Mouse (Mus musculus): ENCODE data around the gene Apc2. TPM values are rescaled to one million over a fixed set of nuclear protein-coding genes. Genes with fewer than 3 reads are reported as not detected.
A peak's percentile ranks its signal among the peaks of the same experiment; 100 is the strongest.

The Apc2 gene
- polyA plus RNA-seq, 1 experiment, result 0.24 TPM

GRCm38 (mm10) chr10:80301256-80302081 is 5.7 kb downstream of the Apc2 start:
- no peak overlapping the region for H3K4me3 ChIP-seq
- H3ac ChIP-seq (ENCODE audit: control insufficient read depth, insufficient read length), result no peak overlapping the region
- no peak overlapping the region for H3K4me2 ChIP-seq (ENCODE audit: low read depth)
- peaks cover 47% of the 10 kb centered on the region for H3K27me3 ChIP-seq (ENCODE audit: control insufficient read depth, insufficient read depth, insufficient read length)
- H3K79me2 ChIP-seq (ENCODE audit: control insufficient read depth, insufficient read depth), result no peaks in the 10 kb centered on the region
- no peaks in the 10 kb centered on the region for H3K36me3 ChIP-seq (ENCODE audit: control insufficient read depth, insufficient read depth)
- TF ChIP-seq E2F4 (IDR thresholded peaks at IDR 0.05; ENCODE audit: insufficient read depth) (no peak), CEBPB (IDR thresholded peaks at IDR 0.05; ENCODE audit: insufficient read depth, poor library complexity, severe bottlenecking) (no peak), POLR2A (IDR thresholded peaks at IDR 0.05; ENCODE audit: insufficient read length, low read depth) (no peak), USF1 (IDR thresholded peaks at IDR 0.05; ENCODE audit: low read depth) (no peak), MYOG (IDR thresholded peaks at IDR 0.05; ENCODE audit: control insufficient read depth in 1 of 3, insufficient read depth in 1 of 3, insufficient read length in 2 of 3, low read depth in 2 of 3) (no peak), REST (IDR thresholded peaks at IDR 0.05; ENCODE audit: insufficient read depth, insufficient read length) (no peak), TCF12 (IDR thresholded peaks at IDR 0.05; ENCODE audit: insufficient read depth, poor library complexity, severe bottlenecking) (no peak), SRF (IDR thresholded peaks at IDR 0.05; ENCODE audit: control insufficient read depth, insufficient read length, low read depth) (no peak), POLR2AphosphoS2 (IDR thresholded peaks at IDR 0.05; ENCODE audit: insufficient read length, low read depth) (no peak), MYOD1 (IDR thresholded peaks at IDR 0.05; ENCODE audit: control insufficient read depth in 1 of 3, insufficient read length in 2 of 3, low read depth in 2 of 3) (no peak), TCF3 (IDR thresholded peaks at IDR 0.05; ENCODE audit: insufficient read length, low read depth) (no peak), MAX (IDR thresholded peaks at IDR 0.05; ENCODE audit: low read depth) (no peak)

DNA sequence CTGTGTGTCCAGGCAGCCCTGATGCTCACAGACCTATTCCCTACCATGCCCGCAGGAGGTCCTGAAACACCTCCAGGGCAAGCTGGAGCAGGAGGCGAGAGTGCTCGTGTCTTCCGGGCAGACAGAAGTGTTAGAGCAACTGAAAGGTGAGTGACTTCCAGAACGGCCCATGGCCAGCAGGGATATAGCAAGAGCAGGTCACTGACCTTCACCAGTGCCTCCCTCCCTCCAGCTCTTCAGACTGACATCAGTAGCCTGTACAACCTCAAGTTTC is 6.2 kb downstream of the Apc2 start:
- H3K36me3 ChIP-seq (ENCODE audit: control insufficient read depth, insufficient read depth), result no peaks in the 10 kb centered on the region
- no peak overlapping the region for H3K4me3 ChIP-seq
- H3K4me2 ChIP-seq (ENCODE audit: low read depth), result peak overlapping the region; percentile 61
- TF ChIP-seq USF1 (IDR thresholded peaks at IDR 0.05; ENCODE audit: low read depth) (no peak), TCF12 (IDR thresholded peaks at IDR 0.05; ENCODE audit: insufficient read depth, poor library complexity, severe bottlenecking) (no peak), MYOD1 (IDR thresholded peaks at IDR 0.05; ENCODE audit: control insufficient read depth in 1 of 3, insufficient read length in 2 of 3, low read depth in 2 of 3) (no peak), POLR2AphosphoS2 (IDR thresholded peaks at IDR 0.05; ENCODE audit: insufficient read length, low read depth) (no peak), MYOG (IDR thresholded peaks at IDR 0.05; ENCODE audit: control insufficient read depth in 1 of 3, insufficient read depth in 1 of 3, insufficient read length in 2 of 3, low read depth in 2 of 3) (no peak), TCF3 (IDR thresholded peaks at IDR 0.05; ENCODE audit: insufficient read length, low read depth) (no peak), POLR2A (IDR thresholded peaks at IDR 0.05; ENCODE audit: insufficient read length, low read depth) (no peak), REST (IDR thresholded peaks at IDR 0.05; ENCODE audit: insufficient read depth, insufficient read length) (no peak), CEBPB (IDR thresholded peaks at IDR 0.05; ENCODE audit: insufficient read depth, poor library complexity, severe bottlenecking) (no peak), SRF (IDR thresholded peaks at IDR 0.05; ENCODE audit: control insufficient read depth, insufficient read length, low read depth) (no peak), E2F4 (IDR thresholded peaks at IDR 0.05; ENCODE audit: insufficient read depth) (no peak), MAX (IDR thresholded peaks at IDR 0.05; ENCODE audit: low read depth) (no peak)
- H3ac ChIP-seq (ENCODE audit: control insufficient read depth, insufficient read length), result no peak overlapping the region
- peaks cover 52% of the 10 kb centered on the region for H3K27me3 ChIP-seq (ENCODE audit: control insufficient read depth, insufficient read depth, insufficient read length)
- H3K79me2 ChIP-seq (ENCODE audit: control insufficient read depth, insufficient read depth), result no peaks in the 10 kb centered on the region

DNA sequence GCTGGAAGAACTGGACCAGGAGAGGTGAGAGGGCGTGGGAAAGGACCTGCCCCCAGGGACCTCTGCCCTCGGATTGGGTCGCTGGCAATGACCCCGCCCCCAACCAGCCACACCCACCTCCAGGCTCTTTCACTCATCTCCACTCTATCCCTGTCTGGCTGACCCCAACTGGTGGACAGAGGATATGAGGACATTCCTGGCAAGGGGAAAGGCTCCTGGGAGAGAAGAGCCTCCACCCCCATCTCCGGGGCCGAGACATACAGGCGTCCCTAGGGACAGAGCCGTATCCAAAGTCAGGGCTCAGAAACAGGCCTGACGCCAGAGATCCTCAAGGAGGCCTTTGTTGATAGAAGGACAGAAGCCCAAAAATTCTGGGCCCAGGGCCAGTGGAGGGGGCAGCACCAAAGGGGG is 6.7 kb downstream of the Apc2 start:
- Histone ChIP-seq H3K36me3 (ENCODE audit: control insufficient read depth, insufficient read depth) (no peaks in the 10 kb centered on the region), H3K4me3 (no peak overlapping the region), H3K79me2 (ENCODE audit: control insufficient read depth, insufficient read depth) (no peaks in the 10 kb centered on the region), H3K4me2 (ENCODE audit: low read depth) (peak overlapping the region; percentile 61), H3K27me3 (ENCODE audit: control insufficient read depth, insufficient read depth, insufficient read length) (peaks cover 56% of the 10 kb centered on the region), H3ac (ENCODE audit: control insufficient read depth, insufficient read length) (no peak overlapping the region)
- TF ChIP-seq USF1 (IDR thresholded peaks at IDR 0.05; ENCODE audit: low read depth), result no peak
- no peak for TF ChIP-seq TCF12 (IDR thresholded peaks at IDR 0.05; ENCODE audit: insufficient read depth, poor library complexity, severe bottlenecking)
- no peak for TF ChIP-seq MYOG (IDR thresholded peaks at IDR 0.05; ENCODE audit: control insufficient read depth in 1 of 3, insufficient read depth in 1 of 3, insufficient read length in 2 of 3, low read depth in 2 of 3)
- TF ChIP-seq MAX (IDR thresholded peaks at IDR 0.05; ENCODE audit: low read depth), result no peak
- no peak for TF ChIP-seq TCF3 (IDR thresholded peaks at IDR 0.05; ENCODE audit: insufficient read length, low read depth)
- TF ChIP-seq POLR2AphosphoS2 (IDR thresholded peaks at IDR 0.05; ENCODE audit: insufficient read length, low read depth), result no peak
- TF ChIP-seq CEBPB (IDR thresholded peaks at IDR 0.05; ENCODE audit: insufficient read depth, poor library complexity, severe bottlenecking), result no peak
- no peak for TF ChIP-seq E2F4 (IDR thresholded peaks at IDR 0.05; ENCODE audit: insufficient read depth)
- no peak for TF ChIP-seq SRF (IDR thresholded peaks at IDR 0.05; ENCODE audit: control insufficient read depth, insufficient read length, low read depth)
- no peak for TF ChIP-seq POLR2A (IDR thresholded peaks at IDR 0.05; ENCODE audit: insufficient read length, low read depth)
- no peak for TF ChIP-seq MYOD1 (IDR thresholded peaks at IDR 0.05; ENCODE audit: control insufficient read depth in 1 of 3, insufficient read length in 2 of 3, low read depth in 2 of 3)
- no peak for TF ChIP-seq REST (IDR thresholded peaks at IDR 0.05; ENCODE audit: insufficient read depth, insufficient read length)

- Histone ChIP-seq H3K4me2 (ENCODE audit: low read depth) (no peak overlapping the region), H3K4me3 (no peak overlapping the region), H3K27me3 (ENCODE audit: control insufficient read depth, insufficient read depth, insufficient read length) (peaks cover 64% of the 10 kb centered on the region), H3K79me2 (ENCODE audit: control insufficient read depth, insufficient read depth) (no peaks in the 10 kb centered on the region), H3K36me3 (ENCODE audit: control insufficient read depth, insufficient read depth) (no peaks in the 10 kb centered on the region), H3ac (ENCODE audit: control insufficient read depth, insufficient read length) (no peak overlapping the region)
- TF ChIP-seq POLR2AphosphoS2 (IDR thresholded peaks at IDR 0.05; ENCODE audit: insufficient read length, low read depth), result no peak
- no peak for TF ChIP-seq MAX (IDR thresholded peaks at IDR 0.05; ENCODE audit: low read depth)
- no peak for TF ChIP-seq CEBPB (IDR thresholded peaks at IDR 0.05; ENCODE audit: insufficient read depth, poor library complexity, severe bottlenecking)
- no peak for TF ChIP-seq TCF12 (IDR thresholded peaks at IDR 0.05; ENCODE audit: insufficient read depth, poor library complexity, severe bottlenecking)
- TF ChIP-seq MYOD1 (IDR thresholded peaks at IDR 0.05; ENCODE audit: control insufficient read depth in 1 of 3, insufficient read length in 2 of 3, low read depth in 2 of 3), result no peak
- no peak for TF ChIP-seq E2F4 (IDR thresholded peaks at IDR 0.05; ENCODE audit: insufficient read depth)
- TF ChIP-seq POLR2A (IDR thresholded peaks at IDR 0.05; ENCODE audit: insufficient read length, low read depth), result no peak
- TF ChIP-seq TCF3 (IDR thresholded peaks at IDR 0.05; ENCODE audit: insufficient read length, low read depth), result no peak
- no peak for TF ChIP-seq REST (IDR thresholded peaks at IDR 0.05; ENCODE audit: insufficient read depth, insufficient read length)
- no peak for TF ChIP-seq USF1 (IDR thresholded peaks at IDR 0.05; ENCODE audit: low read depth)
- no peak for TF ChIP-seq MYOG (IDR thresholded peaks at IDR 0.05; ENCODE audit: control insufficient read depth in 1 of 3, insufficient read depth in 1 of 3, insufficient read length in 2 of 3, low read depth in 2 of 3)
- TF ChIP-seq SRF (IDR thresholded peaks at IDR 0.05; ENCODE audit: control insufficient read depth, insufficient read length, low read depth), result no peak
Observed at GRCm38 (mm10) chr10:80304458-80304857, 8.7 kb downstream of the Apc2 start.
